Mouse (Mus musculus) stomach, postnatal 0 days (tissue): ENCODE measurements around the gene Adck2.

ENCODE experiments used
- CTCF ChIP-seq: IDR thresholded peaks from 2 replicates; pipeline ENCODE4 v1.5.1; 2016; ENCODE audit warnings: antibody characterized with exemption, low read depth, mild to moderate bottlenecking, moderate library complexity
- EP300 ChIP-seq: optimal IDR thresholded peaks from 2 replicates; pipeline ENCODE3; 2016; ENCODE audit warnings: antibody characterized with exemption

- TF ChIP-seq EP300 (no peak), CTCF (no peak)
Measured at GRCm38 (mm10) chr6:39570426-39570825, 3.2 kb upstream of the Adck2 start.
